Mouse (Mus musculus) embryonic facial prominence, embryonic 15.5 days (tissue): ENCODE results near the gene Scand1. TPM values are rescaled to one million over a fixed set of nuclear protein-coding genes. Genes with fewer than 3 reads are reported as not detected.

ENCODE experiments used
- ATAC-seq: fragments of 200-750 bp; cut with Nextera tagmentation; 2 replicates; pipeline ENCODE4 v1.8.0; 2017; ENCODE audit warnings: low read depth, moderate TSS enrichment; ENCODE audit not compliant: insufficient number of reproducible peaks, low FRiP score, low TSS enrichment
- H3K27ac ChIP-seq: fragments of 300-500 bp; sonication (generic); replicated peaks from 2 replicates; pipeline ENCODE4 v1.5.1; 2015; ENCODE audit warnings: mild to moderate bottlenecking, inconsistent platforms
- H3K27me3 ChIP-seq: fragments of 300-500 bp; sonication (generic); 2 replicates; pipeline ENCODE4 v1.6.1; 2015; ENCODE audit warnings: inconsistent platforms
- H3K36me3 ChIP-seq: fragments of 300-500 bp; sonication (generic); 2 replicates; pipeline ENCODE4 v1.6.1; 2015; ENCODE audit warnings: mild to moderate bottlenecking, inconsistent platforms
- H3K4me1 ChIP-seq: fragments of 300-500 bp; sonication (generic); 2 replicates; pipeline ENCODE4 v1.6.1; 2015; ENCODE audit warnings: inconsistent platforms
- H3K4me2 ChIP-seq: fragments of 300-500 bp; sonication (generic); replicated peaks from 2 replicates; pipeline ENCODE4 v1.6.1; 2015; ENCODE audit warnings: mild to moderate bottlenecking, inconsistent platforms
- H3K4me3 ChIP-seq: fragments of 300-500 bp; sonication (generic); replicated peaks from 2 replicates; pipeline ENCODE4 v1.5.1; 2015; ENCODE audit warnings: mild to moderate bottlenecking, inconsistent platforms
- H3K9ac ChIP-seq: fragments of 300-500 bp; sonication (generic); 2 replicates; pipeline ENCODE4 v1.6.1; 2015; ENCODE audit warnings: inconsistent platforms
- H3K9me3 ChIP-seq: fragments of 300-500 bp; sonication (generic); replicated peaks from 2 replicates; pipeline ENCODE4 v1.6.1; 2016; ENCODE audit warnings: inconsistent platforms
- WGBS: fragments of 180-500 bp; shearing (Covaris S2); methylation state at CpG from one replicate; pipeline ENCODE4 v1.1.7; 2015; 5-methylcytosine and 5-hydroxymethylcytosine counted together
- microRNA-seq: library from miRNA; unstranded; fragments of <30 nt; microRNA quantifications from one replicate; pipeline ENCODE4, GENCODE M21; 2016; ENCODE audit warnings: borderline number of aligned reads
- polyA plus RNA-seq: library from polyadenylated mRNA; unstranded; fragments of >200 nt; fragmentation: Nextera tagmentation; extraction: Ambion mirVana; gene quantifications from 2 replicates; pipeline ENCODE4 v1.2.1, GENCODE M21; 2015

Scand1 gene
- polyA plus RNA-seq, 1 experiment from 2014 or later, result 80.1 TPM

DNA sequence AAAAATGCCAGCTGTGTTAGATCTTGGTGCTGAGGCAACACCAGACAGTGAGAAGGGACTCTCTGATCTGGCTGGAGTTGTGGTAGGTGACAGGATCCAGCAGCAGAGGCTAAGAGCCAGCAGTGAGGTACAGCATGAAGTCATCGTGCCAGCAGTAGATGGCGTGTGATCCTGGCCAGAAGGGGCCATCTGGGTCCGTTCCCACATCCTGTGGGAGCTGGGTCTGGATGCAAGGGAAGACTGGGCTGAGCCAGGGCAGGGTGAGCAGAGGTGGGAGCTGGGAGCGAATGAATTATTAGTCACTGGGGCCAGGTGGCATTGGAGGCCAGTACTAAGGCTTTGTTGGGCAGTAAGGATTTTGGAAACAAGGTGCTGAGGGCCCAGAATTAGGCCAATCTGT is 31.3 kb downstream of the Scand1 start:
- no peak for ATAC-seq
- no peaks in the 10 kb centered on the region for H3K27me3 ChIP-seq
- no peak overlapping the region for H3K4me2 ChIP-seq
- H3K27ac ChIP-seq, result no peak overlapping the region
- WGBS, result 83% methylated on average over 4 of the region's 4 CpGs
- H3K4me1 ChIP-seq, result peaks cover 5% of the 10 kb centered on the region; the same call in 1 of the 2 replicates
- no peak overlapping the region for H3K4me3 ChIP-seq
- H3K9ac ChIP-seq, result no peak overlapping the region
- H3K36me3 ChIP-seq, result peaks cover 28% of the 10 kb centered on the region; the same call in 1 of the 2 replicates
- H3K9me3 ChIP-seq, result no peaks in the 10 kb centered on the region

DNA sequence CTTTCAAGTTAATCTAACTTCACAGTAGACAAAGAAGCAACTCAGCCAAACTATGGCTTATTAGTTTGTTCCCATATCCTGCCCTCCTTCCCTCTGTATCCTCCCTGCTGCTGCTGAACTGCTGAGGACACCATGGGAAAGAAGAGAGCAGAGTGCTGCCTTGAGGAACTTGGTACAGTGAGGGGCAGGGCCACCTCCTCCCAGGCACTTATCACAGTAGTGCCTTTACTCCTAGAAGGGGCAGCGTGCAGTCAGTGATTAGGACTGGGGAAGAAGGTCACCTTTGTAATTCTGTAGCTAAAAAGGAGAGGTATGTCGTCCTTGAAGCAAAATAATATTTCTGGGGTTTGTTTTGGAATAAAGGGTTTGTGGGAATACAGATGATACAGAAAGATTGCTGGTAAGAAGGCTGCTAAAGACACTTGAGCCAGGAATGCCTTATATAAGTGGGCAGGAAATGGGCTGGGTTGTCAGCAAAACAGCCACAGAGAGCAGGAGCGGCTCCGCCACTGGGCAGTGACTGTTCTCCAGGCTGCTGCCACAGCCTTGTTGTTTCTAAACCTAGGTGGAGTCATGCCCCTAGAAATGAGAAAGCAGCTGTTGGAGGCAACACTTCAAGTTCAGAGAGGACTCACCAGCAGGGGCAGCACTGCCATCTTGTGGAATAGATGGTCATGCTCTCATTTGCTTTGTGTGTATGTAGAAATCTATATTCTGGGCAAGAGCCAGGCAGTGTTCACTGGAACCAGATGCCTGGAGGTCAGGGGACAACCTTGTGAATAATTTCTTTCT is 34.1 kb downstream of the Scand1 start:
- H3K9me3 ChIP-seq, result no peaks in the 10 kb centered on the region
- H3K4me2 ChIP-seq, result no peak overlapping the region
- WGBS, result 47% methylated on average over 4 of the region's 4 CpGs
- no peaks in the 10 kb centered on the region for H3K27me3 ChIP-seq
- H3K27ac ChIP-seq, result peak overlapping the region; percentile 66
- H3K36me3 ChIP-seq, result peaks cover 26% of the 10 kb centered on the region
- H3K9ac ChIP-seq, result no peak overlapping the region
- peak; percentile 77 for ATAC-seq
- peaks cover 5% of the 10 kb centered on the region; the same call in 1 of the 2 replicates for H3K4me1 ChIP-seq
- no peak overlapping the region for H3K4me3 ChIP-seq

DNA sequence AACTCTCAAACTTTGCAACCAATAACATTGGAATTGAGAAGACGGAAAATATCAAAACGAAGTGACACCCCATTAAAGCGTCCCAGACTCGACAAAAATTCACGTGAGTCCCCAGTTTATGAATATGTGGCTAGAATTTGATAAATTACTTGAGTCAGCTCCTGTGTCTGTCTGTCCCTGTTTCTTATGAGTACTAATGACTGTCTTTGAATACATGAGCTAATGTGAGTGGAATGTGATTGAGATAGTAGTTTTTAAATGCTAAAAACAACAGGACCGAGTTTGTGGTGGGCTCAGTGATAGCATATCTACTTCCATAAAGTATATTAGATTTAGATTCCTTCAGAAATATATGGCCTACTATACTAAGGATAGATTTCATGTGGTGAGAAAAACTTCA is 40.0 kb downstream of the Scand1 start:
- Histone ChIP-seq H3K4me3 (no peak overlapping the region), H3K4me2 (no peak overlapping the region), H3K9ac (no peak overlapping the region), H3K27ac (no peak overlapping the region), H3K4me1 (no peaks in the 10 kb centered on the region), H3K27me3 (no peaks in the 10 kb centered on the region), H3K36me3 (peaks cover 38% of the 10 kb centered on the region), H3K9me3 (no peaks in the 10 kb centered on the region)
- WGBS, result 86% methylated on average over 6 of the region's 6 CpGs
- no peak for ATAC-seq

DNA sequence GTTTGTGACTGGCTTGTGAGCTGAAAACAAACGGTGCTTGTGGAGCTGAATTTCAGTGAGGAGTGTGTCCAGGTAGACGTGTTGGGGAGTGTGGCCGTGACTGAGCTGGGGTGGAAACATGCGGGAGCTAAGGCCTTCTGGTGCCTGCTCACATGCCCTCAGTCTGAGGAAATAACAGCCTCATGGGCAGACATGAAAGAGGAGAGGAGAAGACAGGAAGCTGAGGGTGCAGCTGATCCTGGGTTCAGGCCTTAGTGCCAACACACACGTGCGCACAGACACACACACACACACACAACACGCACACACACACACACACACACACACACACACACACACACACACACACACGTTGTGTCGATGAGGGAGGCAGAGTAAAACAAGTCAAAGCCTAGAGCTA is 44.9 kb downstream of the Scand1 start:
- 95% methylated on average over 9 of the region's 9 CpGs for WGBS

DNA sequence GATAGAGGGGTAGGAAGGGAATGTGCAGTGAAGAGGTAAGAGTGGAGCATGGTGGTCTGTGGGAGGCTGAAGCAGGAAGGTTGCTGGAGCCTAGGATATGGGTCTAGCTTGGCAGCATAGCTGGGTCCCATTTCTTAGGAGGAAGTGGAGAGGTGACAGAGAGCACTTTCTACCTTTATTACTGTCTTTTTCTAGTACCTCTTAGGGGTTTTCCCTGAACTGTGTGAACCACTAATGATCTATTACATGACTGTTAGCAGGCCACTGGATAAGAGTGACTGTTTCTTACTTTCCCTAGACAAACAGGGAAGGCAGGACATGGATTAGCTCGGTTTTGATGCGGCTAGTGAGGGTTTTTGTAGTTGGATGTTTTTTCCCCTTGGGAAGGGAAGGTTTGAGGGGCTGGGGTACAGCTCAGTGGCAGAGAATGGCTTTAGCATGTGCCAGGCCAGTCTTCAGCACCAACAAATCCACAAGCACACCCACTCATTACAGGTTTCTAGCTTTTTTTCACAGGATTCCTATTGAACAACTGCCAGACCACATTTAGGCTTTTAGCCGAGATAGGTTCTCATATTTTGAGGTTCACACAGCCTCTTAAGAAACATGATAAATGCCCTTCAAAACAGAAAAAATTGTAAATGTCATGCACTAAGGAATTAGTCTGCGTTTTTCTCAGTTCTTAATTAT is 49.2 kb downstream of the Scand1 start:
- H3K27me3 ChIP-seq, result no peaks in the 10 kb centered on the region
- no peak overlapping the region for H3K27ac ChIP-seq
- ATAC-seq, result no peak
- WGBS, result 68% methylated on average over 4 of the region's 4 CpGs
- H3K36me3 ChIP-seq, result peaks cover 54% of the 10 kb centered on the region
- H3K4me3 ChIP-seq, result no peak overlapping the region
- H3K4me2 ChIP-seq, result no peak overlapping the region
- H3K9ac ChIP-seq, result no peak overlapping the region
- H3K9me3 ChIP-seq, result no peaks in the 10 kb centered on the region
- H3K4me1 ChIP-seq, result peaks cover 6% of the 10 kb centered on the region; the same call in 1 of the 2 replicates

More for the DNA sequence above, 44.9 kb downstream of the Scand1 start:
- ATAC-seq, result no peak
- peaks cover 34% of the 10 kb centered on the region for H3K36me3 ChIP-seq
- no peaks in the 10 kb centered on the region for H3K27me3 ChIP-seq
- no peaks in the 10 kb centered on the region for H3K9me3 ChIP-seq
- H3K4me3 ChIP-seq, result no peak overlapping the region
- H3K4me1 ChIP-seq, result peaks cover 6% of the 10 kb centered on the region; the same call in 1 of the 2 replicates
- no peak overlapping the region for H3K27ac ChIP-seq
- no peak overlapping the region for H3K9ac ChIP-seq
- H3K4me2 ChIP-seq, result no peak overlapping the region

Small RNA genes lying within 50 kb of the gene (microRNA-seq; reads per million reads assigned to microRNA genes)
- gene Gm22759, result not detected

Other genes with a start within 250 kb of the Scand1 start
- gene Spag4, start 247.5 kb downstream of the Scand1 start, polyA plus RNA-seq, result 2.5 TPM in 2 replicates
- gene Cpne1, start 200.7 kb downstream of the Scand1 start, polyA plus RNA-seq, result 53.5 and 56.3 TPM in 2 replicates
- gene Rbm12, start 200.7 kb downstream of the Scand1 start, polyA plus RNA-seq, result 23.9 and 24.1 TPM in 2 replicates
- 17.0 and 17.2 TPM in 2 replicates for gene Gm28036, start 185.6 kb downstream of the Scand1 start, polyA plus RNA-seq
- 389 and 403 TPM in 2 replicates for gene Romo1, start 168.7 kb downstream of the Scand1 start, polyA plus RNA-seq
- 42.0 and 44.1 TPM in 2 replicates for gene Nfs1, start 168.5 kb downstream of the Scand1 start, polyA plus RNA-seq
- 643 and 665 TPM in 2 replicates for gene Rbm39, start 132.5 kb downstream of the Scand1 start, polyA plus RNA-seq
- 72.1 and 85.8 TPM in 2 replicates for gene Phf20, start 116.2 kb downstream of the Scand1 start, polyA plus RNA-seq
- gene Cnbd2, start 405 bp downstream of the Scand1 start, polyA plus RNA-seq, result 4.2 and 5.2 TPM in 2 replicates
- gene Epb41l1, start 108.2 kb upstream of the Scand1 start, polyA plus RNA-seq, result 3.4 and 3.8 TPM in 2 replicates
- 33.6 and 34.4 TPM in 2 replicates for gene Aar2, start 234.9 kb upstream of the Scand1 start, polyA plus RNA-seq